Mouse (Mus musculus) retina, postnatal 1 day (tissue): ENCODE data around the gene Arl15.

Experiments
- DNase-seq: peaks from one replicate; pipeline ENCODE4 v3.0.0-alpha.2; 2012

Arl15 gene

DNA sequence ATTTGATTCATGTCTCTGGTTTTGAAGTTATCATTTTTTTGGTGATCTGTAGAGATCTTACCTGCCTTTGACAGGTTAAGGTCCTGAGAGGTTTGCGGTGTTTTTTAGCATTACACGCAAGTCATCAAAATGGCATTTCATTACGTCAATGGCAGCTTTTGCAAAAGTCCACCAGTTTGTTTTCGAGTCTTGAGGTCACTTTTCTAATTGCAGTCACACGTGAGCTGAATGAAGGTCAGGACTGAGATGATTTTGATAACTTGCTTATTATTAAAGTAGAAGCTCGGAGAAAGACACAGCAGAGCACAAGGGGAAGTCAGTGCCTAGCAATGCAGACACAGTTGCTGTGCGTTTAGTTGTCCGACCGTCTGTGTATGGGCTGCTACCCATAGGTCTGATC lies 8.3 kb downstream of the Arl15 start:
- DNase-seq = no peak

GRCm38 (mm10) chr13:113811141-113811540 lies 16.8 kb downstream of the Arl15 start:
- DNase-seq = no peak

DNA sequence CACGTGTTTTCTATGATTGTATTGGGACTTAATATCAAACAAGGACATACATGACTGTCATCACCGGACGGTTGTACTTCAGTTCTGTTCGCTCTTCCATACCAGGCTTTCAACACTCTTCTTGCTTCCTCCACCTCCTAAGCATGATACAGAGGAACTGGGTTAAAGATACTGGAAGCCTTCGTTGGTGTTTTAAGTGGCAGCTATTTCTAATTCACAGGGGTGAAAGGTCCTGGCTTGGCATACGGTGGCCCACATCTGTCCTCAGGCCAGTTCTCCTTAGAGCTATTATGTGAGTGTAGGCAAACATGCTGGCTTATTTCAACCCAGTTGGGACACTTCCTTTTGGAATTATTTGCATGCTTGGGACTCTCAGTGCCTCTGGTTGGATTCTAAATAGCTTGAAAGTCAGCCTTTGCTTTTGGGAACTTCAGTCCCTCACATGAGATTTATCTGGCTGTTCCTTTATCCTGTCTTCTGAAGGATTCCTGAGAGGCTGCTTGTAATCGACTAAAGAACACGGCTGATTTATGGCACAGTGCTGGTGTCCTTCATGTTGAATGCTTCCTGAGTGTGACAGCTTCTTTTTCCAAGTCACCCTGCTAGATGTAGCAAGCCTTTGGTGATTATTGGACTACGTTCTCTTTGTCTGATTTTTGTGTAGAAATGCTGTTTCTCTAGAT lies 17.7 kb downstream of the Arl15 start:
- no peak for DNase-seq

DNA sequence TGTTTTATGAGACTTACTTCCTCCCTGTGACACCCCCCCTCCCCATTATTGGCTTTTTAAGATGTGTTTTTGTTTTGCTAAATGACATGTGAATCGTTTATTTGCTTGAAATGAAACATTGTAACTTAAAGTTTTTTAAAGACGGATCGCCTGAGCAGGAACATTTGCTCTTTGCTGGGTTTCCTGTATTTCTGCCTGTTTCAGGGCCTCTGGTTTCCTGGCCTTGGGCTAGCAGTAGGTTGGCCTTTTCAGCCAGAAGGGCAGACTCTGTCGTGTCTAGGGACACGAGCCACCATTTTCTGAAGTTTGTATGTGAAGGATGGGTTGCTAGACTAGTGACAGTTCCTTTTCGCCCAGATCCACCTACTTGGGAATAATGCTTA lies 18.3 kb downstream of the Arl15 start:
- no peak for DNase-seq

DNA sequence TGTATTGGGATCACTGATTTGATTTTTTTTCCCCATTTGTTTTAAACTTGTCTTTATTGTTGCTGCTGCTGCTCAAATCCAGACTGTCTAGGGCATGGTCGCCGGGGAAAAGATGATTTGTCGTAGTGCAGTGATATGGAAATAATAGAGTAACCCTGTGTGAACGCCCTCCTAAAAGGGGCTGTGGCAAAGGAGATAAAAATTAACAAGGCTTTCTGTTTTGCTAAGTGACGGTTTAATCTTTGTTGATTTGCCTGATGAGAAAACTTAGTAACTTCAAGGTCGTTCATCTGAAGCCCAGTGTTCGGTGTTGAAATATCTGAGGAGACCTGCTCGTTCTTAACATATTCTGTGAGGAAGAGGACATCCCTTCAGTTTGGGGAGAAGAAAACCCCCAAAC lies 19.8 kb downstream of the Arl15 start:
- DNase-seq = no peak

- DNase-seq = peak; percentile 34
Observed at GRCm38 (mm10) chr13:113815697-113816420, 21.6 kb downstream of the Arl15 start.

GRCm38 (mm10) chr13:113816421-113816810 lies 22.1 kb downstream of the Arl15 start:
- DNase-seq = no peak

GRCm38 (mm10) chr13:113819006-113819405 lies 24.7 kb downstream of the Arl15 start:
- no peak for DNase-seq

GRCm38 (mm10) chr13:113820176-113820575 lies 25.9 kb downstream of the Arl15 start:
- no peak for DNase-seq

- DNase-seq = no peak
Observed at GRCm38 (mm10) chr13:113821891-113822290, 27.6 kb downstream of the Arl15 start.

GRCm38 (mm10) chr13:113824027-113824426 lies 29.7 kb downstream of the Arl15 start:
- no peak for DNase-seq

GRCm38 (mm10) chr13:113828633-113829032 lies 34.3 kb downstream of the Arl15 start:
- DNase-seq = no peak

DNA sequence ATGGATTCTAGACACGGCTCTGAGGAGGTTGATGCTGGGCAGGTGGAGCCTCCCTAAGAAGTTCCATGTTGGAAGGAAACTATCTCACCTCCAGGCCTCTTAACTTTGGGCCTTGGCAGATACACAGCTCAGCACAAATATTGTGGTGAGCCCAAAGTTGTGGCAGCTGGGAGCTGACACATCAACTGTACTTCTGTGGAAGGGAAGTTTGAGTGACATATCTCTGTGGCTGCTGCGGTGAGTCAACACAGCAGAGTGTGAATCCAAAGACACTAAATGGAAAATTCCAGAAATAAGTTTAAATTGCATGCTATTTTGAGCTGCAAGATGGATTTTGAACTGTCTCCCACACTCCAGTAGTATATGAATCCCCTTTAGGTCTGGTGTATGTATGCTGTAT lies 34.8 kb downstream of the Arl15 start:
- DNase-seq = no peak

- DNase-seq = no peak
Observed at GRCm38 (mm10) chr13:113830805-113831204, 36.5 kb downstream of the Arl15 start.

DNA sequence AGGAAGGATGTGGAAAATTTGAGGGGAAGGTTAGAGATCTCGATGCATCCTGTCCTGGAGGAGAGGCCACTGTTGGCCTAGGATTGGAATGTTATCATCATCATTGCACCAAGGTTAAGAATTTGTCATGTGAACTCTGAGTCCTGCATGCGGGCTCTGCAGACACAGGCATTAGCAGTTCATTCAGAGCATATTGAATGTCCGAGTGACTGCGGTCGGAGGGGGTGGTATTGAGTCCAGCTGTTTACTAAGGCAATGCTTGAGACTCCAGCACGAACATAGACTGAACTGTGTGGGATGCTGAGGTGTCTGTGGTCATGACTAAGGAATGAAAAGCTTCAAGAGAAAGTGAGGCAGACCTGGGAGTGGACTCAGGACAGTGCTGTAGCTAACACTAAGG lies 38.6 kb downstream of the Arl15 start:
- DNase-seq = no peak

DNA sequence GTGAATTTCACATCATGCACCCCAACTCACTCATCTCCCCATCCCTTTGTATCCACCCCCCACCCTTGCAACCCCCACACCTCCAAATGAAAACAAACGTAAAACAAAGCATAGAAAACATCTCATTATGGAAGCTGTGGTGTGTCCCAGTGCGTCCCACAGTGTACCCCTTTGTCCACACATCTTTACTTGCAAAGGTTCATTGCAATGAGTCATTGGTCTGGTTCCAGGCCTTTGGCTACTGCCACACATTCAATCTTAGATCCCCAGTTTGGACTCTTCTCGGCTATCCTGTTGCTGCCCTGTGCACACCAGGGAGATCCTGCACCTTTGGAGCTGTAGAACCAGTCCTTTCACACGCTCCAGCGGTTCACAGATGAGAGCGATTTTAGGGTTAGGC lies 41.6 kb downstream of the Arl15 start:
- DNase-seq = no peak

GRCm38 (mm10) chr13:113838601-113839576 lies 44.6 kb downstream of the Arl15 start:
- no peak for DNase-seq

DNA sequence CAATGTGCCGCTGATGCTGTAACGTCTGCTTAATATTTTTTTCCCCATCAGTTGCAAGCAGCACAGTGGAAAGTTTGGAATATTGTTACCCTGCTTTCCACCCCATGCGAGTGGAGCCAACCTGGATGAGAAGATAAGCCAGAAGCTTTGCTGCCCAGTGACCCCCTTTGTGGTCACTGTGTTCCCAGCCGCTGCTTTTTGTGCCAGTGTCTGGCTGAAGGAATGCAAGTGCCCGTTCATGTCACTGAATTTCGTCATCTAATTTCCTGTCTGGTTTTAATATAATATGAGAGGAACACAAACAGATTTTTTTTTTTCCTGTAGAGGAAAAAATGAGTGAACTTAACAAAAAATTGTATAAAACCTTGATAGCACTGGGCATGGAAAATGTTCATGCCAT lies 46.1 kb downstream of the Arl15 start:
- DNase-seq = no peak

DNA sequence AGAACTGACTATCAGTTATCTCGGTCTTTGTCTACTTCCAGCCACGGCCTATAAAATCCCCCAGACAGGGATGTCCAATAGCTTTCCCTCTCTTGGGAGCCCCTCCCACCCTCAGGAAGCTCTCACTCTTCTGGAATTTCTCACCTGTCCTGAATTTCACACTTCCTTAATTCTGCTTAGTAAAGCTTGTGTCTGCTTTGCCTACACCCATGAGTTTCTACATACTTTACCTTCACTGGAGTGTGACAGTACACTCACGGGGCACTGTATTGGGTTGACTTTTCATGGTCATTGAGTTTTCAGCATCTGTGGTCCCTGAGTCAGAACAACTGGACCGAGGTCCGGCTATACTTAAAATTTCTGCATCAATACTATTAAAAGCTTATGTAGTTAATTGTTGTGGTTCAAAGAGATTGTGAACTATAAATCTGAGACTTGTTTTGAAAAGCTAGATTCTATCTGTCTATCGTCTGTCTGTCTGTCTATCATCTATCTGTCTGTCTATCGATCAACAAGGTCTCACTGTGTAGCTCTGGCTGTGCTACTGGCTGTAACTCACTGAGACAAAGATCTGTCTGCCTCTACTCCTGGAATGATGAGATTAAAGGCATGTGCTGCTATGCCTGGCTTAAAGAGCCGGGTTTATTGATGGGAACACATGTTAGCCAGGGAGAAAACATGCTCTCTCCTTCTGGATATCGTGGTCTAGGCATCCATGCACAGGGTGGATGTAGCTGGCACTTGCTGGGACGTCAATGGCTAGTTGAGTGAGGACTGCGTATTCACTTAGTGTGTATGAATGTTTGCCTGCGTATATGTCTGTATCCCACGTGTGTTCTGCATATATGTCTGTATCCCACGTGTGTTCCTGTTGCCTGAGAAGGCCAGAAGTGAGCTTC lies 48.4 kb downstream of the Arl15 start:
- no peak for DNase-seq

GRCm38 (mm10) chr13:113843310-113843649 lies 49.0 kb downstream of the Arl15 start:
- DNase-seq = no peak

- no peak for DNase-seq
Observed at GRCm38 (mm10) chr13:113843901-113844300, 49.6 kb downstream of the Arl15 start.

DNA sequence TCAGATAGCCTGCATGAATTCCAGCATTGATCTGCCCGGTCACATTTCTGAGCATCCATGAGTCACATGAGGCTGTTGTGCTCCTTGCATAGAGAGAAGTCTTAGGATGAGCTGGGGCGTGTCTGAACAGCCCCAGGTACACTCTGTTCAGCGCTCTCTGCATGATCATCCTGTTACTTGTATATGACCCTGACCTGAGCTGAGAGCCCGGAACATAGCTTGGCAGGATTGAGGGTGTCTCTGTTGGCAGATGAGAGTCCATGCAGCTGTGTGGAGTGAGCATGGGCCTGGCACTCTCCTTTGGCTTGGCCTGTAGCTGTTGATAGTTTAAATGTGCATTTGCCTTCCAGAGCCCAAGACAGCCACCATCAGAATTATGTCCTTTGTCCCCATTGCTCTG lies 50.4 kb downstream of the Arl15 start:
- no peak for DNase-seq

- no peak for DNase-seq
Observed at GRCm38 (mm10) chr13:113845229-113845628, 50.9 kb downstream of the Arl15 start.
